Mouse (Mus musculus) midbrain, embryonic 14.5 days (tissue): ENCODE results near the gene Whrn. TPM values are rescaled to one million over a fixed set of nuclear protein-coding genes. Genes with fewer than 3 reads are reported as not detected.

ENCODE experiments used
- ATAC-seq: fragments of 200-750 bp; cut with Nextera tagmentation; 2 replicates; pipeline ENCODE4 v1.8.0; 2017; ENCODE audit warnings: moderate number of reproducible peaks, moderate library complexity; ENCODE audit not compliant: low FRiP score, low TSS enrichment
- DNase-seq: peaks from one replicate; pipeline ENCODE4 v3.0.0-alpha.2; 2015
- H3K27ac ChIP-seq: fragments of 300-500 bp; sonication (generic); replicated peaks from 2 replicates; pipeline ENCODE4 v1.5.1; 2014; ENCODE audit warnings: mild to moderate bottlenecking, low read depth, low read length, moderate library complexity
- H3K27me3 ChIP-seq: fragments of 300-500 bp; sonication (generic); 2 replicates; pipeline ENCODE4 v1.6.1; 2014; ENCODE audit warnings: low read length, control low read depth, mixed read lengths; ENCODE audit not compliant: control insufficient read depth, insufficient read depth
- H3K36me3 ChIP-seq: fragments of 300-500 bp; sonication (generic); 2 replicates; pipeline ENCODE4 v1.6.1; 2014; ENCODE audit warnings: low read length, control low read depth; ENCODE audit not compliant: control insufficient read depth, insufficient read depth
- H3K4me1 ChIP-seq: fragments of 300-500 bp; sonication (generic); 2 replicates; pipeline ENCODE4 v1.6.1; 2014; ENCODE audit warnings: mild to moderate bottlenecking, antibody characterized with exemption, low read length, control low read depth; ENCODE audit not compliant: control insufficient read depth, insufficient read depth
- H3K4me2 ChIP-seq: fragments of 300-500 bp; sonication (generic); 2 replicates; pipeline ENCODE4 v1.6.1; 2014; ENCODE audit warnings: mild to moderate bottlenecking, low read length, moderate library complexity
- H3K4me3 ChIP-seq: fragments of 300-500 bp; sonication (generic); replicated peaks from 2 replicates; pipeline ENCODE4 v1.5.1; 2014; ENCODE audit warnings: low read depth, low read length
- H3K9ac ChIP-seq: fragments of 300-500 bp; sonication (generic); replicated peaks from 2 replicates; pipeline ENCODE4 v1.6.1; 2014; ENCODE audit warnings: mild to moderate bottlenecking, low read length, moderate library complexity
- H3K9me3 ChIP-seq: fragments of 300-500 bp; sonication (generic); 2 replicates; pipeline ENCODE4 v1.6.1; 2016; ENCODE audit warnings: low read length, control low read depth, mixed read lengths; ENCODE audit not compliant: control insufficient read depth
- WGBS: fragments of 180-500 bp; shearing (Covaris S2); extraction: QIAGEN DNeasy Blood & Tissue Kit; methylation state at CpG from one replicate; pipeline ENCODE4 v1.1.7; 2014; 5-methylcytosine and 5-hydroxymethylcytosine counted together
- polyA plus RNA-seq: library from polyadenylated mRNA; unstranded; fragments of >200 nt; fragmentation: Nextera tagmentation; extraction: Ambion mirVana; gene quantifications from 2 replicates; pipeline ENCODE4 v1.2.1, GENCODE M21; 2014

The Whrn gene
- polyA plus RNA-seq, 1 experiment from 2014 or later: 7.8 TPM

DNA sequence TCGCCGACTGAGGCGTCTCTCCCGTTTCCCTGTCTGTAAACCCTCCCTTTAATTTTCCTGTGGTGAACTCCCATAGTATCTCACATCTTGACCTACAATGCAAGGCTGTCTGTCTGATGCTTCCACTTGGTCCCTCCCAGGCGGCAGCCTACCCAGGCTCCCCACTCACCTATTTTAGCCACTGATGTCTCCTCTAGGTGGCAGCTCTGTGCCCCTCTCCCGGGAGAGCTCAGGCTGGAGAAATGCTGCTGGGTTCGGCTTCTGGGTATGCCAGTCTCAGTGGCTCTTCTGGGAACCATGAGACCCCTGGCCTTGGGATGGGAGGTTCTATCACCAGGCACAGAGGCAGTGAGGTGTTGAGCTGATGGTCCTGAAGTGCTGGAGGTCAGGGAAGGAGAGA is 118.3 kb downstream of the Whrn start:
- DNase-seq: no peak
- ATAC-seq: no peak
- no peaks in the 10 kb centered on the region for H3K4me1 ChIP-seq
- H3K36me3 ChIP-seq: peaks cover 63% of the 10 kb centered on the region
- H3K4me3 ChIP-seq: no peak overlapping the region
- H3K9me3 ChIP-seq: no peaks in the 10 kb centered on the region
- no peak overlapping the region for H3K4me2 ChIP-seq
- no peak overlapping the region for H3K9ac ChIP-seq
- no peak overlapping the region for H3K27ac ChIP-seq
- WGBS: 62% methylated on average over 7 of the region's 7 CpGs
- no peaks in the 10 kb centered on the region for H3K27me3 ChIP-seq

GRCm38 (mm10) chr4:63375367-63375766 is 120.4 kb downstream of the Whrn start:
- H3K4me1 ChIP-seq: no peaks in the 10 kb centered on the region
- H3K27me3 ChIP-seq: no peaks in the 10 kb centered on the region
- no peak overlapping the region for H3K27ac ChIP-seq
- H3K4me3 ChIP-seq: no peak overlapping the region
- no peak overlapping the region for H3K9ac ChIP-seq
- 68% methylated on average over 1 of the region's 1 CpGs for WGBS
- ATAC-seq (no peak), DNase-seq (no peak)
- peaks cover 49% of the 10 kb centered on the region for H3K36me3 ChIP-seq
- no peaks in the 10 kb centered on the region for H3K9me3 ChIP-seq
- no peak overlapping the region for H3K4me2 ChIP-seq

- Histone ChIP-seq H3K9me3 (no peaks in the 10 kb centered on the region), H3K4me2 (no peak overlapping the region), H3K4me3 (no peak overlapping the region), H3K27me3 (no peaks in the 10 kb centered on the region), H3K4me1 (no peaks in the 10 kb centered on the region), H3K27ac (no peak overlapping the region), H3K36me3 (peaks cover 44% of the 10 kb centered on the region), H3K9ac (no peak overlapping the region)
- no peak for ATAC-seq
- DNase-seq: no peak
- WGBS: 87% methylated on average over 12 of the region's 12 CpGs
Measured at GRCm38 (mm10) chr4:63374331-63374730, 121.5 kb downstream of the Whrn start.

GRCm38 (mm10) chr4:63373404-63373803 is 122.4 kb downstream of the Whrn start:
- H3K27ac ChIP-seq: no peak overlapping the region
- no peaks in the 10 kb centered on the region for H3K27me3 ChIP-seq
- H3K36me3 ChIP-seq: peaks cover 35% of the 10 kb centered on the region
- WGBS: 90% methylated on average over 8 of the region's 8 CpGs
- no peak overlapping the region for H3K9ac ChIP-seq
- H3K9me3 ChIP-seq: no peaks in the 10 kb centered on the region
- H3K4me1 ChIP-seq: no peaks in the 10 kb centered on the region
- ATAC-seq (no peak), DNase-seq (no peak)
- H3K4me2 ChIP-seq: no peak overlapping the region
- H3K4me3 ChIP-seq: no peak overlapping the region

- no peak overlapping the region for H3K9ac ChIP-seq
- no peaks in the 10 kb centered on the region for H3K27me3 ChIP-seq
- ATAC-seq (no peak), DNase-seq (peak; percentile 65)
- peaks cover 36% of the 10 kb centered on the region for H3K36me3 ChIP-seq
- WGBS: 64% methylated on average over 3 of the region's 3 CpGs
- no peak overlapping the region for H3K4me2 ChIP-seq
- no peak overlapping the region for H3K27ac ChIP-seq
- no peaks in the 10 kb centered on the region for H3K4me1 ChIP-seq
- no peaks in the 10 kb centered on the region for H3K9me3 ChIP-seq
- H3K4me3 ChIP-seq: no peak overlapping the region
Measured at GRCm38 (mm10) chr4:63371890-63372289, 123.9 kb downstream of the Whrn start.

DNA sequence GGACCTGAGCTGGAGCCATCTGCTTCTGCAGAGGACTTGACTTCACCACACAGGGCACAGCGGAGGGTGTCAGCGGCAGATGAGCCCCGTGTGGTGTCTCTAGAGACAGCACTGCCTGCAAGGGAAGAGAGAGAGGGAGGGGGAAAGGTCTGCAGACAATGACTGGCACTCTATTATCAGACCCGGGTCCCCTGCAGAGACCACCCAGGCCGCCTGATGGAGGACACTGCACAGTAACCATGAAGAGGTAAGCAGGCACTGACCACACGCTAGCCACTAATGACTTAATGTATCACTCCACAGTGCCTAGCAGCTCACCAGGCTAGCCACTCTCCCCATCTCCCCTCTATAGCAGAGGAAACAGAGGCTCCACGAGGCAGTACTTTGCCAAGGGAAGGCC is 124.9 kb downstream of the Whrn start:
- 23% methylated on average over 7 of the region's 7 CpGs for WGBS
- no peaks in the 10 kb centered on the region for H3K27me3 ChIP-seq
- H3K36me3 ChIP-seq: peaks cover 30% of the 10 kb centered on the region; the same call in 1 of the 2 replicates
- ATAC-seq (no peak), DNase-seq (no peak)
- no peaks in the 10 kb centered on the region for H3K9me3 ChIP-seq
- no peak overlapping the region for H3K4me3 ChIP-seq
- no peak overlapping the region for H3K9ac ChIP-seq
- H3K4me2 ChIP-seq: no peak overlapping the region
- no peak overlapping the region for H3K27ac ChIP-seq
- no peaks in the 10 kb centered on the region for H3K4me1 ChIP-seq

DNA sequence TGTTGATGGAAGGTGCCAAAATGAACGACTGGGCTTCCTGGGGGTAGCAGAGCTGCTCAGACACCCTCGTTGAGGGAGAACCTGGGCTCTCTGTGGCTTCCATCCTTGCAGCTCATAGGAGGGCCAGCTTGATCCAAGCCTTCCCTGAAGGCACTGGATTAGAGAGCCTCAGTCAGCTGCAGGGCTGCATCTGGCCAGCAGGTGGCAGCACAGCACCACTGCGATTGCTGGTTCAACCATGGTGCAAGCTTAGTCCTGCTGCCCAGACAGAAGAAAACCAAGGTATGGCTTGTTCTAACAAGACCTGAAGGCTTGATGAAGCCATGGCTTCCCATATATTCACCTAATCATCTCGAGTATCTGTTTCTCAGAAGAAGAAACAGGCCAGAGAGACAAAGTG is 127.2 kb downstream of the Whrn start:
- peak; percentile 86 for DNase-seq
- Histone ChIP-seq H3K4me3 (no peak overlapping the region), H3K27me3 (no peaks in the 10 kb centered on the region), H3K4me1 (no peaks in the 10 kb centered on the region), H3K9me3 (no peaks in the 10 kb centered on the region), H3K36me3 (peaks cover 22% of the 10 kb centered on the region; the same call in 1 of the 2 replicates), H3K27ac (no peak overlapping the region), H3K9ac (no peak overlapping the region), H3K4me2 (no peak overlapping the region)
- ATAC-seq: peak; percentile 57; the same call in 1 of the 2 replicates
- 23% methylated on average over 4 of the region's 4 CpGs for WGBS

Other genes with a start within 250 kb of the Whrn start
- not detected in 2 replicates for gene Orm1, start 151.4 kb downstream of the Whrn start, polyA plus RNA-seq
- gene Orm3, start 139.8 kb downstream of the Whrn start, polyA plus RNA-seq: not detected in 2 replicates
- not detected in 2 replicates for gene Orm2, start 133.5 kb downstream of the Whrn start, polyA plus RNA-seq
- 3.0 and 6.1 TPM in 2 replicates for gene Akna, start 92.6 kb downstream of the Whrn start, polyA plus RNA-seq
- gene Atp6v1g1, start 48.8 kb upstream of the Whrn start, polyA plus RNA-seq: 451 and 485 TPM in 2 replicates
- gene Tmem268, start 62.8 kb upstream of the Whrn start, polyA plus RNA-seq: 3.7 and 4.0 TPM in 2 replicates
- gene Gm11213, start 109.3 kb upstream of the Whrn start, polyA plus RNA-seq: not detected in 2 replicates
- gene Tex48, start 126.4 kb upstream of the Whrn start, polyA plus RNA-seq: not detected in 2 replicates
- not detected in 2 replicates for gene Gm11214, start 167.4 kb upstream of the Whrn start, polyA plus RNA-seq
- gene Tnfsf15, start 249.1 kb upstream of the Whrn start, polyA plus RNA-seq: not detected in 2 replicates